Mouse (Mus musculus): ENCODE results near the gene Sgcd.

- TF ChIP-seq POLR2A (IDR thresholded peaks at IDR 0.05; ENCODE audit: borderline replicate concordance, extremely low read depth, insufficient read depth, insufficient read length, poor library complexity, severe bottlenecking): no peak
- TF ChIP-seq CTCF (IDR thresholded peaks at IDR 0.05; ENCODE audit: borderline replicate concordance, extremely low read depth, insufficient read depth, insufficient read length): no peak
Measured at GRCm38 (mm10) chr11:47050390-47050789, 938.4 kb downstream of the Sgcd start.
